Mouse (Mus musculus) hindbrain, embryonic 14.5 days (tissue): ENCODE data around the gene Zfp217. TPM values are rescaled to one million over a fixed set of nuclear protein-coding genes. Genes with fewer than 3 reads are reported as not detected.

ENCODE experiments used
- ATAC-seq: fragments of 200-750 bp; cut with Nextera tagmentation; 2 replicates; pipeline ENCODE4 v1.8.0; 2017; ENCODE audit warnings: moderate number of reproducible peaks, mild to moderate bottlenecking, moderate TSS enrichment, moderate library complexity; ENCODE audit not compliant: low FRiP score
- DNase-seq: peaks from one replicate; pipeline ENCODE4 v3.0.0-alpha.2; 2015; ENCODE audit warnings: low spot score
- H3K27ac ChIP-seq: fragments of 300-500 bp; sonication (generic); 2 replicates; pipeline ENCODE4 v1.5.1; 2014; ENCODE audit warnings: mild to moderate bottlenecking, moderate library complexity
- H3K27me3 ChIP-seq: fragments of 300-500 bp; sonication (generic); 2 replicates; pipeline ENCODE4 v1.6.1; 2014; ENCODE audit warnings: mild to moderate bottlenecking, low read length, mixed read lengths; ENCODE audit not compliant: control insufficient read depth, insufficient read depth
- H3K36me3 ChIP-seq: fragments of 300-500 bp; sonication (generic); replicated peaks from 2 replicates; pipeline ENCODE4 v1.6.1; 2014; ENCODE audit not compliant: control insufficient read depth, insufficient read depth
- H3K4me1 ChIP-seq: fragments of 300-500 bp; sonication (generic); replicated peaks from 2 replicates; pipeline ENCODE4 v1.6.1; 2014; ENCODE audit warnings: antibody characterized with exemption, low read length, mixed read lengths; ENCODE audit not compliant: control insufficient read depth, insufficient read depth
- H3K4me2 ChIP-seq: fragments of 300-500 bp; sonication (generic); replicated peaks from 2 replicates; pipeline ENCODE4 v1.6.1; 2014; ENCODE audit warnings: mild to moderate bottlenecking, moderate library complexity
- H3K4me3 ChIP-seq: fragments of 300-500 bp; sonication (generic); replicated peaks from 2 replicates; pipeline ENCODE4 v1.5.1; 2014; ENCODE audit warnings: mild to moderate bottlenecking, low read length
- H3K9ac ChIP-seq: fragments of 300-500 bp; sonication (generic); 2 replicates; pipeline ENCODE4 v1.6.1; 2014
- H3K9me3 ChIP-seq: fragments of 300-500 bp; sonication (generic); 2 replicates; pipeline ENCODE4 v1.6.1; 2016; ENCODE audit warnings: low read length; ENCODE audit not compliant: control insufficient read depth
- WGBS: fragments of 180-500 bp; shearing (Covaris S2); extraction: QIAGEN DNeasy Blood & Tissue Kit; methylation state at CpG from one replicate; pipeline ENCODE4 v1.1.7; 2014; 5-methylcytosine and 5-hydroxymethylcytosine counted together
- polyA plus RNA-seq: library from polyadenylated mRNA; unstranded; fragments of >200 nt; fragmentation: Nextera tagmentation; extraction: Ambion mirVana; gene quantifications from 2 replicates; pipeline ENCODE4 v1.2.1, GENCODE M21; 2014

The Zfp217 gene
- polyA plus RNA-seq, 1 experiment from 2014 or later: 1.5 TPM

GRCm38 (mm10) chr2:170131981-170132460 is 15.9 kb downstream of the Zfp217 start:
- 5% methylated on average over 10 of the region's 10 CpGs for WGBS
- Histone ChIP-seq H3K9ac (peak overlapping the region; percentile 82), H3K4me1 (peaks cover 44% of the 10 kb centered on the region), H3K27ac (peak overlapping the region; percentile 80), H3K9me3 (no peaks in the 10 kb centered on the region), H3K4me2 (peak overlapping the region; percentile 76), H3K27me3 (no peaks in the 10 kb centered on the region), H3K4me3 (peak overlapping the region; percentile 86), H3K36me3 (no peaks in the 10 kb centered on the region)
- DNase-seq (no peak), ATAC-seq (no peak)

- Histone ChIP-seq H3K27me3 (no peaks in the 10 kb centered on the region), H3K4me2 (peak overlapping the region; percentile 76), H3K36me3 (no peaks in the 10 kb centered on the region), H3K4me3 (peak overlapping the region; percentile 86), H3K27ac (peak overlapping the region; percentile 80), H3K9ac (peak overlapping the region; percentile 82), H3K4me1 (peaks cover 44% of the 10 kb centered on the region), H3K9me3 (no peaks in the 10 kb centered on the region)
- WGBS: under 1% methylated on average over 64 of the region's 122 CpGs
- peak; percentile 94 for DNase-seq
- peak; percentile 90 for ATAC-seq
Measured at GRCm38 (mm10) chr2:170130780-170131645, 16.9 kb downstream of the Zfp217 start.

GRCm38 (mm10) chr2:170129923-170130779 is 17.8 kb downstream of the Zfp217 start:
- Histone ChIP-seq H3K9me3 (no peaks in the 10 kb centered on the region), H3K27ac (peak overlapping the region; percentile 80), H3K9ac (peak overlapping the region; percentile 82), H3K36me3 (no peaks in the 10 kb centered on the region), H3K4me1 (peaks cover 50% of the 10 kb centered on the region), H3K4me2 (peak overlapping the region; percentile 76), H3K4me3 (peak overlapping the region; percentile 86), H3K27me3 (no peaks in the 10 kb centered on the region)
- under 1% methylated on average over 48 of the region's 48 CpGs for WGBS
- ATAC-seq: peak; percentile 38
- DNase-seq: peak; percentile 52

- Histone ChIP-seq H3K4me3 (peak overlapping the region; percentile 86; the same call in 1 of the 2 replicates), H3K4me1 (peaks cover 50% of the 10 kb centered on the region)
Measured at GRCm38 (mm10) chr2:170129248-170129922, 18.5 kb downstream of the Zfp217 start.

GRCm38 (mm10) chr2:170128461-170129247 is 19.2 kb downstream of the Zfp217 start:
- no peak for ATAC-seq
- no peak overlapping the region for H3K9ac ChIP-seq
- H3K4me3 ChIP-seq: no peak overlapping the region
- 30% methylated on average over 7 of the region's 7 CpGs for WGBS
- no peak overlapping the region for H3K27ac ChIP-seq
- H3K36me3 ChIP-seq: no peaks in the 10 kb centered on the region
- H3K9me3 ChIP-seq: no peaks in the 10 kb centered on the region
- H3K4me2 ChIP-seq: peak overlapping the region; percentile 76; the same call in 1 of the 2 replicates
- no peaks in the 10 kb centered on the region for H3K27me3 ChIP-seq
- no peak for DNase-seq
- peaks cover 48% of the 10 kb centered on the region for H3K4me1 ChIP-seq

More at GRCm38 (mm10) chr2:170129248-170129922, 18.5 kb downstream of the Zfp217 start:
- no peak overlapping the region; the same call in 1 of the 2 replicates for H3K9ac ChIP-seq
- ATAC-seq: no peak
- peak overlapping the region; percentile 76 for H3K4me2 ChIP-seq
- H3K9me3 ChIP-seq: no peaks in the 10 kb centered on the region
- WGBS: 22% methylated on average over 5 of the region's 5 CpGs
- no peaks in the 10 kb centered on the region for H3K27me3 ChIP-seq
- no peaks in the 10 kb centered on the region for H3K36me3 ChIP-seq
- H3K27ac ChIP-seq: no peak overlapping the region
- no peak for DNase-seq

- 68% methylated on average over 3 of the region's 3 CpGs for WGBS
- Histone ChIP-seq H3K4me3 (no peak overlapping the region), H3K27ac (no peak overlapping the region), H3K9me3 (no peaks in the 10 kb centered on the region), H3K4me2 (no peak overlapping the region), H3K27me3 (no peaks in the 10 kb centered on the region), H3K4me1 (peaks cover 37% of the 10 kb centered on the region), H3K9ac (no peak overlapping the region), H3K36me3 (no peaks in the 10 kb centered on the region)
- ATAC-seq: no peak
- DNase-seq: no peak
Measured at GRCm38 (mm10) chr2:170127523-170127922, 20.4 kb downstream of the Zfp217 start.

- Histone ChIP-seq H3K27ac (no peak overlapping the region), H3K4me1 (peaks cover 28% of the 10 kb centered on the region; the same call in 1 of the 2 replicates), H3K36me3 (no peaks in the 10 kb centered on the region), H3K27me3 (no peaks in the 10 kb centered on the region), H3K4me3 (no peak overlapping the region), H3K9me3 (no peaks in the 10 kb centered on the region), H3K4me2 (no peak overlapping the region), H3K9ac (no peak overlapping the region)
- 88% methylated on average over 1 of the region's 1 CpGs for WGBS
- ATAC-seq: no peak
- DNase-seq: no peak
Measured at GRCm38 (mm10) chr2:170126266-170126665, 21.6 kb downstream of the Zfp217 start.

GRCm38 (mm10) chr2:170122197-170122596 is 25.7 kb downstream of the Zfp217 start:
- no peaks in the 10 kb centered on the region for H3K27me3 ChIP-seq
- peaks cover 23% of the 10 kb centered on the region for H3K36me3 ChIP-seq
- peaks cover 7% of the 10 kb centered on the region; the same call in 1 of the 2 replicates for H3K4me1 ChIP-seq
- H3K9ac ChIP-seq: no peak overlapping the region
- H3K9me3 ChIP-seq: no peaks in the 10 kb centered on the region
- DNase-seq (no peak), ATAC-seq (no peak)
- no peak overlapping the region for H3K4me3 ChIP-seq
- no peak overlapping the region for H3K27ac ChIP-seq
- no peak overlapping the region for H3K4me2 ChIP-seq
- WGBS: 86% methylated on average over 7 of the region's 7 CpGs
